Mouse (Mus musculus): ENCODE data around the gene Insr.
"Not testable (repeated sequence)": the region's sequence is repeated elsewhere in the genome, so short reads cannot be mapped to it uniquely, and the experiment has no call there.

The Insr gene

DNA sequence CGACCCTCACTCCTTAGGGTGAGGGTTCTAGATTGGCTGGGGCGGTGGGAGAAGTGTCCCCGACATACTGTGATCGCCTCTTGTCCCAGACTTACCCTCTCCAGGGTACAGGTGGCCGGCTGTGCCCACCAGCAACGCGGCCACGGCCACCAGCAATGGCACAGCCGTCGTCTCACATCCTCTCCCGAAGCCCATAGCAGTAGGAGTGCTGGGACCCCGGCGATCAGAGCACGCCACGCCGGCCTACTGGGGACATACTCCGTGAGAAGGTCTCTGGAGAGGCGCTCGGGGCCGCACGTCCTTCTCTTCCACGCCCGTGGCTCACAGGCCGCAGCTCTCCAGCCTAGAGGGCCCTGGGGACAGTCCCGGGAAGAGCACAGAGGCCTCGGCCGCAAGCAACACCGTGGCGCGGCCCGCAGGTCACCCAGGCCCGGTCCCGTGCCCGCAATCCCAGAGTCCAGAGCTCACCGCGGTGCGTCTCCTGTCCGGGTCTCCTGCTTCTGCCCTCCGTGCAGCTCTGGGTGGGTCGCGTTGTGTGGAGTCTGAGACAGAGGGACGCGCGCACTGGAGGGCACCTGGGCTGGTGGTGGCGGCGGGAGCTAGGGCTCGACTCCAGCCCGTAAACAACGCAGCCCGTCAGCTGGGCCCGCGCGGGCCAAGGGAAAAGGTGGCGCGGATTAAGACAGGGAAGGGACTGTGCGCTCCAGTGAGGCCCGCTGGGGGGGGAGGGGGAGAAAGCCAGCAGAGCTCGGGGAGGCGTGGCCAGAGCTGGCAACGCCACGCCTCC is at the start of gene Insr:
Gene Insr (minus strand): TSS at position 684 of the 787 bp plus-strand sequence.
- peak; percentile 97 for DNase-seq (ENCODE audit: low spot score)

GRCm38 (mm10) chr8:3327538-3328245 is 48.3 kb upstream of the Insr start:
- no peak for DNase-seq (ENCODE audit: low spot score)

GRCm38 (mm10) chr8:3327056-3327455 is 47.6 kb upstream of the Insr start:
- no peak for DNase-seq (ENCODE audit: low spot score)

- no peak for DNase-seq (ENCODE audit: low spot score)
These were observed 44.8 kb upstream of the Insr start for GRCm38 (mm10) chr8:3324253-3324652.

- not testable (repeated sequence) for DNase-seq (ENCODE audit: low spot score)
These were observed 39.9 kb upstream of the Insr start for GRCm38 (mm10) chr8:3319267-3319666.

DNA sequence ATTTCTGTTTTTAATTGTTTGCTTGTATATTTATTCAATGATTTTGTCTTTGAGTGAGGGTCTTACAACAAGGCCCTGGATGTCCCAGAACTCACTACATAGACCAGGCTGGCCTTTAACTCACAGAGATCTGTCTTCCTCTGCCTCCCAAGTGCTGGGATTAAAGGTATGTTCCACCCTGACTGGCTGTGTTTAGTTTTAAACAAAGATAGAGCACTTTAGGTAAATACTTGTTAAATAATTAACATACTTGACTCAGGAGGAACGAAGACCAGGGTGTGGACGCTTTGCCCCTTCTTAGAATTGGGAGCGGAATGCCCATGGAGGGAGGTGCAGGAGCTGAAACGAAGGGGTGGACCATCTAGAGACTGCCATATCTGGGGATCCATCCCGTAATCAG is 37.2 kb upstream of the Insr start:
- no peak for DNase-seq (ENCODE audit: low spot score)

DNA sequence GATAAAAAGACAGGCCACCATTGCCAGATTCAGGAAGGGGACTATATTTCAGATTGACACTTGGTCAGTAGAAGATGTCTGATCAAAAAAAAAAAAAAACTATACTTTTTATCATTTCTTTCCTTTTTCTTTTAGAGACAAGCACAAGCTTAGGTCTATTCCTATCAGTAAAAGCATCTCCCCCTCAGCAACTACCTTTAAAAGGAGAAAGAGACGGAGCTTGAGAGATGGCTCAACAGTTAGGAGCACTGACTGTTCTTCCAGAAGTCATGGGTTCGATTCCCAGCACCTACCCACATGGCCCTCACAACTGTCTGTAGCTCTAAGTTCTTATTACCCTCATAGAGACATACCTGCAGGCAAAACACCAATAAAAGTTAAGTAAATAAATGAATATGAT is 34.9 kb upstream of the Insr start:
- DNase-seq (ENCODE audit: low spot score): no peak

DNA sequence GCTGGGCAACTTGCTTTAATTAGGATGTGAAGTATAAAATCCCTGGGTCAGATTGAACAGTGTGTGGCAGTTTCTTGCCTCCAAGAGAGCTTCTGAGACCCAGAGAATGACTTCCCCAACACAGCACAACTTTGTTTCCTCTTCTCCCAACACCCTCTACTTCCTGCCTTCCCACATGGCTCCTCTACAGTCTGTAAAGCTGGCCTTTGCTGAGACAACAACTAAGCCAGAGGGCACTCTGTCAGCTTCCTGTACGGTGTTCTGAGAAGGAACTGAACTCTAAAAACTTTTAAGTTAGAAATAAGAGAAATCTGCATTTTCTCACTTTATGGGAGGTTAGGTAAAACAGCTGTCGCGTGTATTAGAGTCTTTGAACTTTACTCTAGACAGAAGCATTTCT is 34.4 kb upstream of the Insr start:
- peak; percentile 60 for DNase-seq (ENCODE audit: low spot score)

DNA sequence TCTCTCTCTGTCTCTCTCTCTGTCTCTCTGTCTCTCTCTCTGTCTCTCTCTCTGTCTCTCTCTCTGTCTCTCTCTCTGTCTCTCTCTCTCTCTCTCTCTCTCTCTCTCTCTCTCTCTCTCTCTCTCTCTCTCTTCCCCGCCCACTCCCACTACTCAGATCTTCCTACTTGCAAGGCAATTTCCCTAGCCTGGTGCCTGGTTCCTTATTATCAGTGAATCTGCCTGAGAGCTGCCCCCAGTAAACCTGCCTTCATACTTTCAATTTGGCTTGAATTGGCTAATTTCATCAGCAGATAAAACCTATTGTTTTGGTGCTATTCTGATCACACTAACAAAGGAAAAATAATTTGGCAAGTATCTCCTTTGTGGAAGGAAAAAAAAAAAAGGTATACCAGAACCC is 34.0 kb upstream of the Insr start:
- not testable (repeated sequence) for DNase-seq (ENCODE audit: low spot score)

GRCm38 (mm10) chr8:3311482-3311881 is 32.1 kb upstream of the Insr start:
- no peak for DNase-seq (ENCODE audit: low spot score)

DNA sequence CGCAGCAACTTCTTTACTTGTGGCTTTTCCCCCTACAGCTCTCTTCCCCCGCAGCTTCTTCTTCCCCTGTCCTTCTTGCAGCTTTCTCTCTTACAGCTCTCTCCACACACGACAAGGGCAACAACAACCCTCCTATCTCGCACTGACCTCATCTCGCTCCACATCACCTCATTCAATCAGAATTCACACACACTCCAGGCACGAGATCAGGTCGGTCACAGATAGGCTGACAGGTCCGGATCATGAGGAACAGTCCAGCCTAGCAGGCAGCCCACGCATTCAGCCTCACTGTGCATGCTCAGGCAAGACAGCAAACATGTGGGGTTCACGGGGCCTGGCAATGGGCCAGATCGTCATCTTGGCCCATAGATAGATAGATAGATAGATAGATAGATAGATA is 30.2 kb upstream of the Insr start:
- no peak for DNase-seq (ENCODE audit: low spot score)

- DNase-seq (ENCODE audit: low spot score): not testable (repeated sequence)
These were observed 28.9 kb upstream of the Insr start for GRCm38 (mm10) chr8:3308205-3308800.

DNA sequence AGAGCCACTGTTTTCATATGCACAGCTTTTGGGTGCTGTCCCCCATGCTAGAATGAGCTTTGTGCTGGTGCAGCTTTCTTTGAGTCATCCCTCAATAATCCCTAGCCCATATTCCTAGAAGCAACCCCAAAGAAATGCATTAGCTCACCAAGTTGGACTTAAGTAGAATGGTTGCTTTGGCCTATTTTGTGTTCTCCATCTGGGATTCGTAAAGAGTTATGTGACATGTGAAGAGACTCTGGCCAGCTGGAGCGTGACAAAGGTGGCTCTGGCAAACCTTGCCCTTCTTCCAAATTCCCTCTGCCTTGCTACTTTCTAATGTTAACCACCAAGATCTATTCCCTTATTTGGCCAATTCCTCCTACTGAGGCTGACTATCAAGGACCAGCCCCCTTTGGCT is 22.7 kb upstream of the Insr start:
- DNase-seq (ENCODE audit: low spot score): peak; percentile 74

DNA sequence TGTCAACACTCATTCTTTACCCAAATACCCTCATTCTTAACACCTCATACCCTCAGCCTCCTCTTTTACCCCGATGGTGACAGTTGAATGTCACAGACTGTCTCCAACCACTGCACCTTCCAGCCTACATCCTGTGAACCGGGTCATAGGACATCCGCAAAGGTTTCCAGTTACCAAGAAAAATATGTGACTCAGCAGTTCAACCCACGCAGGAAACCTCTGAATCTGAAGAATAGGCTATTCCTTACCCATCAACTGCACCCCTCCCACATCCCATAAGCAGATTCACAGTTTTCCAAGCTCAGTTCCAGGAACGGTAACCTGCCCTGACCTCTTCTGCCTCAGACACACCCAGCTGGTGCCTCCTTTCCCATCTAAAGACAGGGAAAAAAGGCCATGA is 19.9 kb upstream of the Insr start:
- no peak for DNase-seq (ENCODE audit: low spot score)

DNA sequence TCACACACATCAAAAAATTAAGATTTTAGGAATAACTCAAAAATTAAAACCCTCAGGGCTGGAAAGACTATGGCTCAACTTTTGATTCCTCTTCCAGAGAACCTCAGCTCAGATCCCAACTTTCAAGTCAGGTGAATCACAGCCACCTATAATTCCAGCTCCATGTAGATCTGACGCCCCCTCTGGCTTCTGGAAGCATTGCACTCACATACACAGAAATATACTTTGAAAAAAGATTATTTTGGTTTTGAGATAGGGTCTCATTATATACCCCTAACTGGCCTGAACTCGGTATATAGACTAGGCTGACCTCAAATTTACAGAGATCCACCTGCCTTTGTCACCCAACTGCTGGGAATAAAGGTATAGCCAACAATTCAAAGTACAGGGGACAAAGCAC is 6.4 kb upstream of the Insr start:
- DNase-seq (ENCODE audit: low spot score): no peak

GRCm38 (mm10) chr8:3284656-3285055 is 5.2 kb upstream of the Insr start:
- DNase-seq (ENCODE audit: low spot score): no peak

DNA sequence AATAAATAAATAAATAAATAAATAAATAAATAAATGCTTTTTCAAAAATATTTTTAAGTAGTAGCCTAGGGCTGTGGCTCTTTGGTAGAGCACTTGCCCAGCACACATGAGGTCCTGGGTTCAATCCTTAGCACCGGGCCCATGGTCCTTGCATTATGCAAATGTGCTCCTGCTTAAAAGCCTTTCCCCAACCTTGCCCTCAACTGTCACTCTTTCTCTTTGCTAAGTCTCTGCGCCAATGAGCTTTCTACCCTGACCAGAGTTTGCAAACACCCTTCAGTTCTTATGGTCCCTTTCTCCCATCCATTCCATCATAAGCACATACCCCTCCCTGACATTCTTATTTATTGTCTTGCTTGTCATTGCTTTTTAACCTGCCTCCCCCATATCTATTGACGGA is 1.9 kb upstream of the Insr start:
- no peak for DNase-seq (ENCODE audit: low spot score)

GRCm38 (mm10) chr8:3280266-3280910 is 971 bp upstream of the Insr start:
- no peak for DNase-seq (ENCODE audit: low spot score)

- DNase-seq (ENCODE audit: low spot score): no peak
These were observed 282 bp upstream of the Insr start for GRCm38 (mm10) chr8:3279721-3280077.

GRCm38 (mm10) chr8:3278181-3278820 is 1.1 kb downstream of the Insr start:
- peak; percentile 57 for DNase-seq (ENCODE audit: low spot score)

GRCm38 (mm10) chr8:3277266-3277665 is 2.2 kb downstream of the Insr start:
- no peak for DNase-seq (ENCODE audit: low spot score)

DNA sequence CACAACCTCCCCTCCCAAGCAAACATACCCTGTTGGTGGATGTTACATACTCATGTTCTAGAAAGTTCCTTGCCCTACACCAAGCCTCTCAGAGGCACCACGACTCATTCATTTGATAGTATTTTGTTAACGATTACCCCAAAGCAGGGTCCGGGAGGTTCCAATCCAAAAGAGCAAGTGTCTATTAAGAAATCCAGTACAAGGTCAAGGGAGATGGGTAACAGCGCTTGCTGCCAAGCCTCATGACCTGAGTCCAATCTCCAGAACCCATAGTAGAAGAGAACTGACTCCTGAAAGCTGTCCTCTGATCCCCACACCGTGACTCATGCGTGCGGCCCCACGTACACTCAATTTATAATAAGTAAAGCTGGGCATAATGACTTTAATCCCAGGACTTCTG is 3.4 kb downstream of the Insr start:
- no peak for DNase-seq (ENCODE audit: low spot score)
